Mouse (Mus musculus) heart, postnatal 36 days (tissue): ENCODE results near the gene Hormad1. TPM values are rescaled to one million over a fixed set of nuclear protein-coding genes. Genes with fewer than 3 reads are reported as not detected.

ENCODE experiments used
- DNase-seq, 2 experiments: peaks; one replicate each; pipeline ENCODE4 v3.0.0; 2021 to 2022
- intact Hi-C: fragments of 180-260 bp; cut with DNase I; formaldehyde crosslinking; loops from one replicate; pipeline ENCODE4 v1.15.1; 2025
- total RNA-seq, 2 experiments: library from RNA; stranded (reverse); gene quantifications; 2 replicates each; pipeline ENCODE4 v1.2.3; 2021

The Hormad1 gene
- total RNA-seq, 2 experiments from 2014 or later: not detected

- intact Hi-C loops: no loop called here
- DNase-seq: no peak
These were observed 71.8 kb downstream of the Hormad1 start for GRCm38 (mm10) chr3:95631304-95631703.

- intact Hi-C loops: loop anchor here (1.0 to 2.0 kb wide), 2 partner anchors 42 to 70 kb away; no protein-coding TSS in a partner anchor
- DNase-seq: peak in 1 of 2 experiments; percentile 53
These were observed 73.4 kb downstream of the Hormad1 start for GRCm38 (mm10) chr3:95632648-95633588.

- intact Hi-C loops: loop anchor here (2.0 kb wide), 1 partner anchor 135 kb away; no protein-coding TSS in a partner anchor
- DNase-seq: no peak
These were observed 76.2 kb downstream of the Hormad1 start for GRCm38 (mm10) chr3:95635636-95636035.

- no peak for DNase-seq
- intact Hi-C loops: no loop called here
These were observed 76.6 kb downstream of the Hormad1 start for GRCm38 (mm10) chr3:95636072-95636471.

Other genes starting within 250 kb of the Hormad1 start
- 10 to 100 TPM; 36.4 to 45.9 TPM for gene Cers2, start 244.9 kb upstream of the Hormad1 start, total RNA-seq
- 10 to 100 TPM; 12.6 to 13.8 TPM for gene Setdb1, start 202.5 kb upstream of the Hormad1 start, total RNA-seq
- not detected for gene 4930558C23Rik, start 156.8 kb upstream of the Hormad1 start, total RNA-seq
- 10 to 100 TPM; 39.7 to 43.0 TPM for gene Arnt, start 125.3 kb upstream of the Hormad1 start, total RNA-seq
- 1 to 10 TPM; 9.5 to 9.6 TPM for gene Ctsk, start 60.4 kb upstream of the Hormad1 start, total RNA-seq
- 10 to 100 TPM; 12.8 to 27.3 TPM for gene Ctss, start 32.9 kb upstream of the Hormad1 start, total RNA-seq
- 10 to 100 TPM; 19.1 to 20.0 TPM for gene Golph3l, start 29.3 kb downstream of the Hormad1 start, total RNA-seq
- 10 to 100 TPM; 73.0 to 75.0 TPM for gene Ensa, start 65.3 kb downstream of the Hormad1 start, total RNA-seq
- gene Mcl1, start 99.1 kb downstream of the Hormad1 start, total RNA-seq: 100 to 1,000 TPM; 151 to 156 TPM
- 10 to 100 TPM; 62.2 to 67.6 TPM for gene Adamtsl4, start 128.2 kb downstream of the Hormad1 start, total RNA-seq
- 10 to 100 TPM; 59.4 to 60.0 TPM for gene Ecm1, start 179.9 kb downstream of the Hormad1 start, total RNA-seq
- gene Tars2, start 200.5 kb downstream of the Hormad1 start, total RNA-seq: 10 to 100 TPM; 42.9 to 46.2 TPM